Mouse (Mus musculus) small intestine, adult 2 months (tissue): Measurements from ENCODE around the gene Cnnm2.

Source experiments
- CTCF ChIP-seq: fragments of 200-500 bp; IDR thresholded peaks from 2 replicates; pipeline ENCODE4 v1.5.1; 2012; ENCODE audit warnings: low read depth, mild to moderate bottlenecking, control low read depth, inconsistent platforms, low read length, moderate library complexity, mixed read lengths; ENCODE audit not compliant: insufficient replicate concordance, insufficient read length; ENCODE audit errors: extremely low read depth
- POLR2A ChIP-seq: fragments of 200-500 bp; IDR thresholded peaks from 2 replicates; pipeline ENCODE4 v1.6.1; 2012; ENCODE audit warnings: low read depth, mild to moderate bottlenecking, control low read depth, inconsistent platforms, low read length, moderate library complexity

- TF ChIP-seq CTCF (no peak), POLR2A (no peak)
Measured at GRCm38 (mm10) chr19:46889666-46890065, 128.3 kb downstream of the Cnnm2 start.
